Mouse (Mus musculus): ENCODE data around the gene Sema3f.

The Sema3f gene

DNA sequence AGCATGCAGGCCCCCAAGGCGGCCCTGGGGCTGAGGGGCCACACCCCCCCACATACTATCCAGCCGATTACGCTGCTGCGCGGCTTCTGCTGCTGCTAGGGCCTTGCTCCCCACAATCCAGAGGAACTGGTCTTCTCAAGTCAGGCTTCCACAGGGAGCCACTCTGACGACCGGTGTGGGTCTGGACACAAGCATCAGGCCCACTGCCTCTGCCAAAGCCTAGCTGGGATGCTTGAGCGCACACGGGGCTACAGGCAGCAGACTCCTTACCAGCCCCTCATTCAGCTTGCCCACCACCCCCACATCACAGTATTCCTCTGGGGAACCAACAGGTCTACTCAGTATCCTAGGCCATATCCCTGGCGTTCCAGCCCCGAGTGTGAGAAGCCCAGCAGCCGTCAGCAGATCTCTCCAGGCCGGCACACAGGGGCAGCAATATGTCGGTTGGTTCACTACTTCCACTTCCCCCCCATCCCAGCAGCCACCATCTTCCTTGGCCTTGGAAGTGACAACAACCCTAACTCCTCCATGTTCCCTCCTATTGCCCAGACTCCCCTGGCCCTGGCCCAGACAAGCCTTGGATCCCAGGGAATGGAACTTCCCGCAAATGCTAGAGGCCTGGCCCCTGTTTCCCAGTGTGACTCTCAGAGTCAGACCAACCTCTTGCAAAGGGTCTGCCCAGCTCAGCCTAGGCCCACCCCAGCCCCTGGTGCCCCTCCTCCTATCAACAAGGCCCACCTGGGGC, 76.4 kb downstream of the Sema3f start:
- DNase-seq (ENCODE audit: low read depth, low spot score), result peak; percentile 35

DNA sequence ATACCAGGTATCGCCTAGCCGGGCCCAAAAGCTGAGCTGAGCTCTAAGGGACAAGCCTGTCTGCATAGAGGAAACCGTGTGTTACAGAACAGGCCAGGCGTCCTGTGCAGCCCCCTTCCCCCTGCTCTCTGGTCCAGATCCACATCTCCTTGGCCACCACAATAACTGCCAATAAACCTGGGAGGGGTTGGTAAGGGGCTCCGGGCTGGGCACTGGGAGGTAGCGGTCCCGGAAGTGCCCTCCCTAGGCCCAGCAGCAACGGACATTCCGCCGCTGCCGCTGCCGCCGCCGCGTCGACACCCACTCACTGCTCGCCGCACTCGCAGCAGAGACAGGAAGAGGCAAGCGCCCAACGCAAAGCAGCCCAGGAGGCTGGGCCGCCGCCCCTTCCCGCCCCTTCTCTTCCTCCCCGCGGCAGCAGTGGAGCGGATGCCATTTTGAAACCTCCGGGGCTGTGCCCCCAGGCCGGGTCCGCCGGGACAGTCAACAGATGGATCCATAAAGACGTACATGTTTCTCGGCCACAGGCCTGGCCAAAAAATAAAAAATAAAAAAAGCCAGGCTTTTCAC, 77.1 kb downstream of the Sema3f start:
- DNase-seq (ENCODE audit: low read depth, low spot score), result peak; percentile 92

- DNase-seq (ENCODE audit: low read depth, low spot score), result no peak
These were observed 77.8 kb downstream of the Sema3f start for GRCm38 (mm10) chr9:107632478-107632877.

DNA sequence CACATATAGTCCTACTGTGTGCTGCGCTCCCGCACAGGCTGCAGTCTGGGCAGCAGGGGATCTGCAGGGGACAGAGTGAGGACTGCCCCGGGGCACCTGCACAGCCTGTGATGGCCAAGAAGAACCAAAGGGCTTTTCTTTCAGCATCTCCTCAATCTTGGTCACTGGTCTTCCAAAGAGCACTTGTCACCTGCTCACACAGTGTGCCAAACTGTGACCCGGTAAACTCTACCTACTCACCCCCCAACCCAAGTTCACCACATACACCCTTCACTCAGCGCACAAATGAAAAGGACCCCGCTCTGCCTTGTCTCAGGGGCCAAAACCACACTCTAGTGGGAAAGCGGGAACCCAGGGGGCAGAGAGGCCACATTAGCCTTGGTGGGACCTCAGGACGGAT, 78.4 kb downstream of the Sema3f start:
- no peak for DNase-seq (ENCODE audit: low read depth, low spot score)
